Mouse (Mus musculus) lung, adult 2 months (tissue): ENCODE measurements around the gene Bcar1.

ENCODE experiments used
- CTCF ChIP-seq: fragments of 200-500 bp; IDR thresholded peaks from 2 replicates; pipeline ENCODE4 v1.5.1; 2011; ENCODE audit warnings: mild to moderate bottlenecking, low read length, control low read depth; ENCODE audit not compliant: insufficient read depth
- POLR2A ChIP-seq: fragments of 200-500 bp; IDR thresholded peaks from 2 replicates; pipeline ENCODE4 v1.6.1; 2011; ENCODE audit warnings: low read depth, mild to moderate bottlenecking, control low read depth, low read length, borderline replicate concordance; ENCODE audit errors: extremely low read depth

DNA sequence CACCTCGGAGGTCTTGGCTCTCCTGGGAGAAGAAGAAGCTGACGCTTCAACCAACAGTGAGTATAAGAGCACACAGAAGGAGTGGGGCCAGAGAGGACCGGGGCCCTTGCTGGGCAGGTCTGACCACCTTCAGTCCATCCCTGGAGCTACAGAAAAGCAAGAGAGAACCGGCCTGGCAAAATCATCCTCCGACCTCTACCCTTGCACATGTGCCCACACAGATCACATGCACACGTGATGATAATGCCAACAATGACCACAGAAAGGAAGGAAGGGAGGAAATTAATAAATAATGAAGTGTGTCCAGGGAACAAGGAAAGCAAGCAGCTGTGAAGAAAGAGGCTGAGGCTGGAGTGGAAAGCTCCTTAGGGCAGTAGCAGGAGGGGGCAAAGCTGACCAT lies 4.7 kb downstream of the Bcar1 start:
- no peak for TF ChIP-seq POLR2A
- TF ChIP-seq CTCF = no peak
